Mouse (Mus musculus): Measurements from ENCODE around the gene Dnajc11. TPM values are rescaled to one million over a fixed set of nuclear protein-coding genes. Genes with fewer than 3 reads are reported as not detected.
A peak's percentile ranks its signal among the peaks of the same experiment; 100 is the strongest.

Gene Dnajc11
- polyA plus RNA-seq, 1 experiment from 2014 or later: 23.0 TPM

DNA sequence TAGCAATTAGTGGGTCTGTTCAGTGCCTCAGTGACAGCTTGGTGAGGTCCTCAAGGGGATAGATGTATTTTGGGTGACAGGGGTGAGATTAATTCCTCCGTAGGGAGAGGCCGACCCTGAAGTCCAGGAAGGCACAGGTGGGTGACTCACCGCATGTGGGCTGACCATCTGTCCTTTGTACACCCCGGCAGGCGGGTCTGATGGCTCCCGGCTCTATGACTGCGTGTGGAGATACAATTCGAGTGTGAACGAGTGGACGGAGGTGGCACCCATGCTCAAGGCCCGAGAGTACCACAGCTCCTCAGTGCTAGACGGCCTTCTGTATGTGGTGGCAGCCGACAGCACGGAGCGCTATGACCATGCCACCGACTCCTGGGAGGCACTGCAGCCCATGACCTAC lies 78.6 kb downstream of the Dnajc11 start:
- Histone ChIP-seq H3K36me3 (ENCODE audit: insufficient read depth, low read length) (peaks cover 20% of the 10 kb centered on the region), H3K27ac (ENCODE audit: low read length) (no peak overlapping the region; the same call in 1 of the 2 replicates), H3K4me3 (ENCODE audit: low read depth, low read length) (no peak overlapping the region), H3K4me2 (replicated peaks; ENCODE audit: low read depth, low read length) (peak overlapping the region; percentile 100), H3K27me3 (replicated peaks; ENCODE audit: insufficient read depth, low read length) (no peaks in the 10 kb centered on the region), H3K9ac (replicated peaks; ENCODE audit: low read depth) (no peak overlapping the region), H3K4me1 (ENCODE audit: insufficient read depth, low read depth, low read length) (peaks cover 18% of the 10 kb centered on the region), H3K9me3 (ENCODE audit: low read length) (no peaks in the 10 kb centered on the region)
- DNase-seq (ENCODE audit: low spot score) (no peak), ATAC-seq (no peak)
- WGBS: 84% methylated on average over 16 of the region's 16 CpGs
- TF ChIP-seq CTCF (IDR thresholded peaks at IDR 0.05) (no peak), EP300 (IDR thresholded peaks at IDR 0.05) (no peak)

- WGBS: 72% methylated on average over 12 of the region's 12 CpGs
- no peak overlapping the region for H3K4me2 ChIP-seq (replicated peaks; ENCODE audit: low read depth, low read length)
- H3K27ac ChIP-seq (ENCODE audit: low read length): no peak overlapping the region
- peaks cover 10% of the 10 kb centered on the region; the same call in 1 of the 2 replicates for H3K4me1 ChIP-seq (ENCODE audit: insufficient read depth, low read depth, low read length)
- no peak for DNase-seq (ENCODE audit: low spot score)
- no peak overlapping the region for H3K9ac ChIP-seq (replicated peaks; ENCODE audit: low read depth)
- no peak overlapping the region for H3K4me3 ChIP-seq (ENCODE audit: low read depth, low read length)
- no peak for ATAC-seq
- TF ChIP-seq CTCF (IDR thresholded peaks at IDR 0.05) (no peak), EP300 (IDR thresholded peaks at IDR 0.05) (no peak)
- H3K36me3 ChIP-seq (ENCODE audit: insufficient read depth, low read length): peaks cover 25% of the 10 kb centered on the region
- no peaks in the 10 kb centered on the region for H3K9me3 ChIP-seq (ENCODE audit: low read length)
- H3K27me3 ChIP-seq (replicated peaks; ENCODE audit: insufficient read depth, low read length): no peaks in the 10 kb centered on the region
Measured at GRCm38 (mm10) chr4:152013036-152013813, 79.7 kb downstream of the Dnajc11 start.

- no peaks in the 10 kb centered on the region for H3K27me3 ChIP-seq (replicated peaks; ENCODE audit: insufficient read depth, low read length)
- no peaks in the 10 kb centered on the region for H3K9me3 ChIP-seq (ENCODE audit: low read length)
- no peak overlapping the region for H3K9ac ChIP-seq (replicated peaks; ENCODE audit: low read depth)
- H3K36me3 ChIP-seq (ENCODE audit: insufficient read depth, low read length): peaks cover 45% of the 10 kb centered on the region
- no peak overlapping the region for H3K4me3 ChIP-seq (ENCODE audit: low read depth, low read length)
- DNase-seq (ENCODE audit: low spot score): no peak
- H3K27ac ChIP-seq (ENCODE audit: low read length): no peak overlapping the region
- H3K4me1 ChIP-seq (ENCODE audit: insufficient read depth, low read depth, low read length): no peaks in the 10 kb centered on the region; the same call in 1 of the 2 replicates
- TF ChIP-seq CTCF (IDR thresholded peaks at IDR 0.05) (no peak), EP300 (IDR thresholded peaks at IDR 0.05) (no peak)
- H3K4me2 ChIP-seq (replicated peaks; ENCODE audit: low read depth, low read length): no peak overlapping the region
- 75% methylated on average over 6 of the region's 6 CpGs for WGBS
- no peak for ATAC-seq
Measured at GRCm38 (mm10) chr4:152019073-152019472, 85.6 kb downstream of the Dnajc11 start.

- Histone ChIP-seq H3K9me3 (ENCODE audit: low read length) (no peaks in the 10 kb centered on the region), H3K36me3 (ENCODE audit: insufficient read depth, low read length) (peaks cover 45% of the 10 kb centered on the region), H3K9ac (replicated peaks; ENCODE audit: low read depth) (no peak overlapping the region), H3K27ac (ENCODE audit: low read length) (no peak overlapping the region), H3K4me2 (replicated peaks; ENCODE audit: low read depth, low read length) (no peak overlapping the region), H3K27me3 (replicated peaks; ENCODE audit: insufficient read depth, low read length) (no peaks in the 10 kb centered on the region), H3K4me1 (ENCODE audit: insufficient read depth, low read depth, low read length) (peaks cover 3% of the 10 kb centered on the region; the same call in 1 of the 2 replicates), H3K4me3 (ENCODE audit: low read depth, low read length) (no peak overlapping the region)
- TF ChIP-seq CTCF (IDR thresholded peaks at IDR 0.05): no peak
- TF ChIP-seq EP300 (IDR thresholded peaks at IDR 0.05): no peak
- DNase-seq (ENCODE audit: low spot score) (no peak), ATAC-seq (no peak)
- 91% methylated on average over 21 of the region's 21 CpGs for WGBS
Measured at GRCm38 (mm10) chr4:152020024-152020423, 86.5 kb downstream of the Dnajc11 start.

DNA sequence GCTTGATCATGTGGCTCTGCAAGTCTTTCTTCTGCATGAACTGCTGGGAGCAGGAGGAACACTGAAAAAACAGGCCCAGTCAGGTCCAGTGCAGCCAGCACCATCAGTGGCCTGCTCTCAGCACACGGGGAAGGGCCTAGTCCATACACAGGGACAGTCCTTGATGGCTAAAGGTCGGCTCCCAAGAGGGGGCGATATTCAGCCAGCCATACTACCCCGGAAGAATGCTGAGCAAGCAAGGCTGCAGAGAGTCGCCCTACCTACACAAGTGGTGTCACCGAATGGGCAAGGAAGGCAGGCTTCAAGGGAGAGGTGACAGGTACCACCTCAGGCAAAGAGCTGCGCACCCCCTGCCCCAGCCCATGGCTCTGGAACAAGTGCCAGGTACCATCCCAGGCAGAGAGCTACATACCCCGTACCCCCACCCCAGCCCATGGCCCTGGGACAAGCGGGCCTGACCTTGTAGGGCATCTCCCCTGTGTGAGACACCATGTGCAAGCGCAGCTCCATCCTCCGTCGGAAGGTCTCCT lies 88.1 kb downstream of the Dnajc11 start:
- Histone ChIP-seq H3K9ac (replicated peaks; ENCODE audit: low read depth) (no peak overlapping the region), H3K27ac (ENCODE audit: low read length) (no peak overlapping the region), H3K4me2 (replicated peaks; ENCODE audit: low read depth, low read length) (no peak overlapping the region), H3K4me1 (ENCODE audit: insufficient read depth, low read depth, low read length) (peaks cover 13% of the 10 kb centered on the region; the same call in 1 of the 2 replicates), H3K4me3 (ENCODE audit: low read depth, low read length) (no peak overlapping the region), H3K9me3 (ENCODE audit: low read length) (no peaks in the 10 kb centered on the region), H3K27me3 (replicated peaks; ENCODE audit: insufficient read depth, low read length) (no peaks in the 10 kb centered on the region), H3K36me3 (ENCODE audit: insufficient read depth, low read length) (peaks cover 32% of the 10 kb centered on the region)
- DNase-seq (ENCODE audit: low spot score): no peak
- WGBS: 71% methylated on average over 12 of the region's 12 CpGs
- TF ChIP-seq EP300 (IDR thresholded peaks at IDR 0.05): no peak
- TF ChIP-seq CTCF (IDR thresholded peaks at IDR 0.05): peak; percentile 38
- no peak for ATAC-seq

DNA sequence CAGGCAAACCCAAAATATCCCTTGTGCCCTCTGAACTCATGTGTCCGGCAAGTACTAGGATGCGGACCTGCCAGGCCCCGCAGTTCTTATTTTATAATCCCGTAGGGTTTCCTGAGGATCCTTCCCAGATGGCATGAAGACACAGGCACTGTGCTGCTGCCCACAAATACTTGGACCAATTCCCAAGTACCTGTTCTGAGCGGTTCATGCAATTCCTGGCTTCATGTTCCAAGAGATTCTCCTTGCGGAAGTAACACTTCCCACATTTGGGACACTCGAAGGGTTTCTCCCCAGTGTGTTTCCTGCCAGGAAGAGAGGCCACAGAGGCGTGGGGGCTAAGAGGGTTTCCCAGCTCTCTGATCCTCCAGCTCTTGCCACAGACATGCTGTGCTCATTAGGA lies 89.0 kb downstream of the Dnajc11 start:
- Histone ChIP-seq H3K27ac (ENCODE audit: low read length) (no peak overlapping the region), H3K4me1 (ENCODE audit: insufficient read depth, low read depth, low read length) (peaks cover 15% of the 10 kb centered on the region; the same call in 1 of the 2 replicates), H3K9ac (replicated peaks; ENCODE audit: low read depth) (no peak overlapping the region), H3K9me3 (ENCODE audit: low read length) (no peaks in the 10 kb centered on the region), H3K27me3 (replicated peaks; ENCODE audit: insufficient read depth, low read length) (no peaks in the 10 kb centered on the region), H3K4me3 (ENCODE audit: low read depth, low read length) (no peak overlapping the region), H3K4me2 (replicated peaks; ENCODE audit: low read depth, low read length) (no peak overlapping the region), H3K36me3 (ENCODE audit: insufficient read depth, low read length) (peaks cover 29% of the 10 kb centered on the region)
- peak; percentile 27; the same call in 1 of the 2 replicates for TF ChIP-seq EP300 (IDR thresholded peaks at IDR 0.05)
- TF ChIP-seq CTCF (IDR thresholded peaks at IDR 0.05): no peak
- DNase-seq (ENCODE audit: low spot score) (peak; percentile 45), ATAC-seq (no peak)
- 60% methylated on average over 8 of the region's 8 CpGs for WGBS

Measured in lung, postnatal 0 days (tissue).